Mouse (Mus musculus): ENCODE data around the gene Tmem126b. TPM values are rescaled to one million over a fixed set of nuclear protein-coding genes. Genes with fewer than 3 reads are reported as not detected.

Tmem126b gene
- polyA plus RNA-seq, 1 experiment from 2014 or later = 18.9 TPM

- 84% methylated on average over 4 of the region's 4 CpGs for whole genome bisulfite sequencing
- H3K36me3 ChIP-seq (ENCODE audit: control insufficient read depth, insufficient read depth, low read length) = no peaks in the 10 kb centered on the region
- no peak overlapping the region for H3K9ac ChIP-seq (ENCODE audit: low read length)
- no peak overlapping the region for H3K27ac ChIP-seq (replicated peaks)
- no peak overlapping the region for H3K4me3 ChIP-seq (ENCODE audit: low read depth, low read length)
- DNase-seq (ENCODE audit: low spot score) (no peak), ATAC-seq (ENCODE audit: low FRiP score, low TSS enrichment) (no peak)
- no peaks in the 10 kb centered on the region for H3K27me3 ChIP-seq (ENCODE audit: control insufficient read depth, insufficient read depth, low read length)
- no peaks in the 10 kb centered on the region for H3K4me1 ChIP-seq (replicated peaks; ENCODE audit: control insufficient read depth, insufficient read depth)
- no peaks in the 10 kb centered on the region for H3K9me3 ChIP-seq (ENCODE audit: control insufficient read depth, low read length)
- no peak overlapping the region for H3K4me2 ChIP-seq (replicated peaks; ENCODE audit: low read depth)
- TF ChIP-seq EP300 (optimal IDR thresholded peaks at IDR 0.05) (no peak), CTCF (IDR thresholded peaks at IDR 0.05; ENCODE audit: low read depth) (no peak)
Measured at GRCm38 (mm10) chr7:90440044-90440443, 35.8 kb downstream of the Tmem126b start.

GRCm38 (mm10) chr7:90432221-90432620, 43.6 kb downstream of the Tmem126b start:
- no peak for ATAC-seq (ENCODE audit: low FRiP score, low TSS enrichment)
- Histone ChIP-seq H3K27me3 (ENCODE audit: control insufficient read depth, insufficient read depth, low read length) (no peaks in the 10 kb centered on the region), H3K4me2 (replicated peaks; ENCODE audit: low read depth) (no peak overlapping the region), H3K9me3 (ENCODE audit: control insufficient read depth, low read length) (no peaks in the 10 kb centered on the region), H3K36me3 (ENCODE audit: control insufficient read depth, insufficient read depth, low read length) (no peaks in the 10 kb centered on the region), H3K4me1 (replicated peaks; ENCODE audit: control insufficient read depth, insufficient read depth) (no peaks in the 10 kb centered on the region), H3K4me3 (ENCODE audit: low read depth, low read length) (no peak overlapping the region), H3K27ac (replicated peaks) (no peak overlapping the region), H3K9ac (ENCODE audit: low read length) (no peak overlapping the region)
- no peak for DNase-seq (ENCODE audit: low spot score)
- TF ChIP-seq CTCF (IDR thresholded peaks at IDR 0.05; ENCODE audit: low read depth) (no peak), EP300 (optimal IDR thresholded peaks at IDR 0.05) (no peak)

- H3K4me2 ChIP-seq (replicated peaks; ENCODE audit: low read depth) = peak overlapping the region; percentile 69
- ATAC-seq (ENCODE audit: low FRiP score, low TSS enrichment) = no peak
- H3K27me3 ChIP-seq (ENCODE audit: control insufficient read depth, insufficient read depth, low read length) = no peaks in the 10 kb centered on the region
- no peaks in the 10 kb centered on the region for H3K9me3 ChIP-seq (ENCODE audit: control insufficient read depth, low read length)
- 50% methylated on average over 9 of the region's 9 CpGs for WGBS
- TF ChIP-seq CTCF (IDR thresholded peaks at IDR 0.05; ENCODE audit: low read depth) (no peak; the same call in 1 of the 2 replicates), EP300 (optimal IDR thresholded peaks at IDR 0.05) (no peak)
- H3K36me3 ChIP-seq (ENCODE audit: control insufficient read depth, insufficient read depth, low read length) = no peaks in the 10 kb centered on the region
- peak overlapping the region; percentile 60 for H3K9ac ChIP-seq (ENCODE audit: low read length)
- DNase-seq (ENCODE audit: low spot score) = no peak
- no peak overlapping the region for H3K27ac ChIP-seq (replicated peaks)
- H3K4me1 ChIP-seq (replicated peaks; ENCODE audit: control insufficient read depth, insufficient read depth) = no peaks in the 10 kb centered on the region
- peak overlapping the region; percentile 32; the same call in 1 of the 2 replicates for H3K4me3 ChIP-seq (ENCODE audit: low read depth, low read length)
Measured at GRCm38 (mm10) chr7:90427006-90427405, 48.8 kb downstream of the Tmem126b start.

GRCm38 (mm10) chr7:90426020-90427001, 49.5 kb downstream of the Tmem126b start, which contains the start of gene Ccdc89:
Gene Ccdc89, plus strand, starts transcription at chr7:90426577.
- Histone ChIP-seq H3K4me1 (replicated peaks; ENCODE audit: control insufficient read depth, insufficient read depth) (no peaks in the 10 kb centered on the region), H3K9me3 (ENCODE audit: control insufficient read depth, low read length) (no peaks in the 10 kb centered on the region), H3K27ac (replicated peaks) (0 out of 2 replicates have a peak within 1 kb of the TSS, but pooled peaks have one; percentile 8), H3K9ac (ENCODE audit: low read length) (peak within 1 kb of the TSS; percentile 60), H3K27me3 (ENCODE audit: control insufficient read depth, insufficient read depth, low read length) (no peaks in the 10 kb centered on the region), H3K4me3 (ENCODE audit: low read depth, low read length) (peak within 1 kb of the TSS; percentile 33), H3K4me2 (replicated peaks; ENCODE audit: low read depth) (peak within 1 kb of the TSS; percentile 69), H3K36me3 (ENCODE audit: control insufficient read depth, insufficient read depth, low read length) (no peaks in the 10 kb centered on the region)
- ATAC-seq (ENCODE audit: low FRiP score, low TSS enrichment) (peak; percentile 100), DNase-seq (ENCODE audit: low spot score) (peak; percentile 84)
- TF ChIP-seq CTCF (IDR thresholded peaks at IDR 0.05; ENCODE audit: low read depth) (no peak), EP300 (optimal IDR thresholded peaks at IDR 0.05) (peak; percentile 80)
- 17% methylated on average over 29 of the region's 29 CpGs for WGBS

Other genes with a start within 250 kb of the Tmem126b start
- 0.11 TPM in 1 of 2 replicates, not detected in the other for gene Ccdc83, start 210.2 kb downstream of the Tmem126b start, polyA plus RNA-seq (2015; fragmentation: Nextera tagmentation; extraction: Ambion mirVana)
- gene Sytl2, start 173.7 kb downstream of the Tmem126b start, polyA plus RNA-seq (2015; fragmentation: Nextera tagmentation; extraction: Ambion mirVana) = 31.0 and 32.3 TPM in 2 replicates
- gene Ccdc89, start 49.4 kb downstream of the Tmem126b start, polyA plus RNA-seq (2015; fragmentation: Nextera tagmentation; extraction: Ambion mirVana) = 0.56 and 0.91 TPM in 2 replicates
- 20.6 and 21.3 TPM in 2 replicates for gene Crebzf, start 33.3 kb downstream of the Tmem126b start, polyA plus RNA-seq (2015; fragmentation: Nextera tagmentation; extraction: Ambion mirVana)
- gene Tmem126a, start 18.8 kb downstream of the Tmem126b start, polyA plus RNA-seq (2015; fragmentation: Nextera tagmentation; extraction: Ambion mirVana) = 85.9 and 86.5 TPM in 2 replicates
- 9.8 and 12.8 TPM in 2 replicates for gene Dlg2, start 671 bp upstream of the Tmem126b start, polyA plus RNA-seq (2015; fragmentation: Nextera tagmentation; extraction: Ambion mirVana)